Mouse (Mus musculus) kidney, postnatal 0 days (tissue): ENCODE results near the gene Gm20604. TPM values are rescaled to one million over a fixed set of nuclear protein-coding genes. Genes with fewer than 3 reads are reported as not detected.

Experiments used
- ATAC-seq: fragments of 200-750 bp; cut with Nextera tagmentation; replicated peaks from 2 replicates; pipeline ENCODE4 v1.8.0; 2017; ENCODE audit warnings: low read depth, moderate number of reproducible peaks, moderate TSS enrichment, moderate library complexity; ENCODE audit not compliant: low FRiP score
- DNase-seq: peaks from one replicate; pipeline ENCODE4 v3.0.0-alpha.2; 2016; ENCODE audit warnings: low spot score
- H3K27ac ChIP-seq: fragments of 300-500 bp; sonication (generic); 2 replicates; pipeline ENCODE4 v1.5.1; 2014; ENCODE audit warnings: mild to moderate bottlenecking
- H3K27me3 ChIP-seq: fragments of 300-500 bp; sonication (generic); 2 replicates; pipeline ENCODE4 v1.6.1; 2014; ENCODE audit warnings: low read length, mixed read lengths; ENCODE audit not compliant: insufficient read depth
- H3K36me3 ChIP-seq: fragments of 300-500 bp; sonication (generic); 2 replicates; pipeline ENCODE4 v1.6.1; 2014; ENCODE audit warnings: low read length, mixed read lengths; ENCODE audit not compliant: insufficient read depth
- H3K4me1 ChIP-seq: fragments of 300-500 bp; sonication (generic); replicated peaks from 2 replicates; pipeline ENCODE4 v1.6.1; 2014; ENCODE audit warnings: antibody characterized with exemption, low read length, mixed read lengths; ENCODE audit not compliant: insufficient read depth
- H3K4me2 ChIP-seq: fragments of 300-500 bp; sonication (generic); 2 replicates; pipeline ENCODE4 v1.6.1; 2014; ENCODE audit warnings: mild to moderate bottlenecking, low read length, moderate library complexity, mixed read lengths
- H3K4me3 ChIP-seq: fragments of 300-500 bp; sonication (generic); replicated peaks from 2 replicates; pipeline ENCODE4 v1.5.1; 2014; ENCODE audit warnings: low read depth, low read length
- H3K9ac ChIP-seq: fragments of 300-500 bp; sonication (generic); 2 replicates; pipeline ENCODE4 v1.6.1; 2014; ENCODE audit warnings: low read depth, low read length
- H3K9me3 ChIP-seq: fragments of 300-500 bp; sonication (generic); replicated peaks from 2 replicates; pipeline ENCODE4 v1.6.1; 2016; ENCODE audit warnings: low read length, inconsistent platforms, mixed read lengths
- CTCF ChIP-seq: IDR thresholded peaks from 2 replicates; pipeline ENCODE4 v1.5.1; 2016; ENCODE audit warnings: antibody characterized with exemption, low read depth, mild to moderate bottlenecking, moderate library complexity
- WGBS: fragments of 180-500 bp; shearing (Covaris S2); extraction: QIAGEN DNeasy Blood & Tissue Kit; methylation state at CpG from one replicate; pipeline ENCODE4 v1.1.7; 2014; 5-methylcytosine and 5-hydroxymethylcytosine counted together
- polyA plus RNA-seq: library from polyadenylated mRNA; unstranded; fragments of >200 nt; fragmentation: Nextera tagmentation; extraction: Ambion mirVana; gene quantifications from 2 replicates; pipeline ENCODE4 v1.2.1, GENCODE M21; 2015

Gm20604 gene
- polyA plus RNA-seq, 1 experiment from 2014 or later = 20.5 TPM

DNA sequence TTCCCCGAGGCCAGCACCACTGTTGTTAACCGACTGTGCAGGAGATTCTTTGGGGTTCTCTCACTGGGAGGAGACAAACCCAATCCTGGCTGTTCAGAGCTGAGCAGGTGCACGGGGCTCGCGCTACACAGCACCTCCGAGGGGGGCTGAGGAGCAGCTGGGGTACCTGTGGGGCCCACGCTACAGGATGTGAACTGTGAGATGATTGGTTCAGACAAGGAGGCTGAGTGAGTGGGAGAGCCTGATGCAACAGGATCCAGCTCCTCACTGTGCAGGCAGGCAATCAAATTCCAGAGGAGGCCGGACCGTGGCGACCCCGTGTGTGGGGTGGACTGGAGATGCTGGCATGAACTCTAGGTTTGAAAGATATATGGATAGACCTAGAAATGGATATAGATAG lies 36.0 kb downstream of the Gm20604 start:
- Histone ChIP-seq H3K4me2 (no peak overlapping the region), H3K27me3 (no peaks in the 10 kb centered on the region), H3K27ac (no peak overlapping the region), H3K4me3 (no peak overlapping the region), H3K9me3 (no peaks in the 10 kb centered on the region), H3K9ac (no peak overlapping the region), H3K4me1 (no peaks in the 10 kb centered on the region), H3K36me3 (no peaks in the 10 kb centered on the region)
- ATAC-seq (peak; percentile 83), DNase-seq (peak; percentile 77)
- TF ChIP-seq CTCF = no peak
- WGBS = 30% methylated on average over 11 of the region's 11 CpGs

DNA sequence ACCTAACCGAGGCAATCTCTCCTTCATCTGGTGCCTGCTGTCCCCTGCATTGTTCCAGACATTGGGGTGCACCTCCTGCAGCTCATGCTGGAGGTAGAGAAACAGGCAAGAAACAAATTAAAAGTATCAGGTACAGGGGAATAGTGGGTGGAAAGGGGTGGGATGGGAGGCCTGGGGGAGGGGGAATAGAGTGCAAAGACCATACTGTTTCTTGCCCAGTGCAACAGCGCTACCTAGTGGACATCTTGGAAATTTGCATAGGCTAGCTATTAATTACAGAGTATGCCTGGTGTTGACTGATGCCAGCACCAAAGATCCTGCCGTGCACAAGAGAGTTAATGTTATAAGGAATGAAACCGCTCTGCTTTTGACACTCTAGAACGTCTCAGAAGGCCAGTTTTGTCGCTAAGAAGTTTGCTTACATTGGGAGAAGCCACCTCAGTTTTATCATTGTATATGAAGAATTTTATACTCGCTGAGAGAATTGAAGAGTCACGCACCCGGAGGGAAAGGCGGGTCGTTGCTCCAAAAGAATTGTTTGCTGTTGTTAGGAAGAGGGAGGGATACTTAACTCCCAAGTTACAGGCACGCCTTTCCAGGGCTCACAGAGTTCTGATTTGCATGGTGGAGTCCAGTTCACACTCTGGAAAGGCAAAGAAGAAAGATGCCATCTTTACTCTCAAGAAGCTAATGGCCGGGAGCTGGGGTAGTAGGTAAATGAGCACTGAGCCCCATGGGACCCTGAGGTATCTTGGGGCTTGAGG lies 38.7 kb downstream of the Gm20604 start:
- TF ChIP-seq CTCF = peak; percentile 93
- H3K27ac ChIP-seq = no peak overlapping the region
- no peak overlapping the region for H3K4me3 ChIP-seq
- ATAC-seq = peak; percentile 34; the same call in 1 of the 2 replicates
- no peak overlapping the region for H3K9ac ChIP-seq
- 0 out of 2 replicates have a peak overlapping the region, but pooled peaks have one; percentile 23 for H3K4me2 ChIP-seq
- no peaks in the 10 kb centered on the region for H3K36me3 ChIP-seq
- 23% methylated on average over 13 of the region's 13 CpGs for WGBS
- H3K4me1 ChIP-seq = no peaks in the 10 kb centered on the region
- H3K27me3 ChIP-seq = no peaks in the 10 kb centered on the region
- H3K9me3 ChIP-seq = no peaks in the 10 kb centered on the region
- DNase-seq = peak; percentile 84

DNA sequence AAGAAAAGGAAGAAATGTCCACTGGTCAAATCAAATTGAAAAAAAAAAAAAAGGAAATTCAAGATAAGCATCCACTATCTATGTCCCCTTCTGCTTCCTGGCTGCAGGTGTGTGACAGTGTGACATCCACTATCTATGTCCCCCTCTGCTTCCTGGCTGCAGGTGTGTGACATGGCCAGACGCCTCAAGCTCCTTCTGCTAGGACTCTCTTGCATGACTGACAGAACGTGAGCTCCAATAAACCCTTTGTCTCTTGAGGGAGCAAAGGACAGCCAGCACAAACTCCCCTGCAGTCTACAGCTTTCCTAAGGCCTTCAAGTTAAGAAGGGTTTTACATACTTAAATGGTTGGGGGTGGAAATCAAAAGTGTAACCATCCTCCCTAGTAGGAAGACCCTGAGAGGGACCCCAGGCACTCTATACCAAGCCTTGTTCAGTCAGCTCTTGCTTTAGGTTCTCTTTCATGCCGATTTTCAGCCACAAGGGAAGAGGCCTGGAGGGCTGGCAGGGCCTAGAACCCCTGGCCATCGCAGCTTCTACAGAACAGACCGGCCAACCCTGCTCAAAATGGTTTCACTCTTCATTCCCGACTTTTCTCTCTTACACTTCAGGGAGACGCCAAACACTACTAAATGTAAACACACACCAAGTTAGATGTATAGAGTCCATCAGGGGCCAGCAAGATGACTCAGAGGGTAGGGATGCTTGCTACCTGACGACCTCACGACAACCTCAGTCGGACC lies 43.6 kb downstream of the Gm20604 start:
- H3K9me3 ChIP-seq = no peaks in the 10 kb centered on the region
- DNase-seq (no peak), ATAC-seq (no peak)
- H3K4me2 ChIP-seq = no peak overlapping the region
- H3K36me3 ChIP-seq = no peaks in the 10 kb centered on the region
- no peak overlapping the region for H3K27ac ChIP-seq
- H3K4me3 ChIP-seq = no peak overlapping the region
- no peaks in the 10 kb centered on the region for H3K4me1 ChIP-seq
- no peak for TF ChIP-seq CTCF
- no peaks in the 10 kb centered on the region for H3K27me3 ChIP-seq
- WGBS = 81% methylated on average over 10 of the region's 10 CpGs
- no peak overlapping the region for H3K9ac ChIP-seq

DNA sequence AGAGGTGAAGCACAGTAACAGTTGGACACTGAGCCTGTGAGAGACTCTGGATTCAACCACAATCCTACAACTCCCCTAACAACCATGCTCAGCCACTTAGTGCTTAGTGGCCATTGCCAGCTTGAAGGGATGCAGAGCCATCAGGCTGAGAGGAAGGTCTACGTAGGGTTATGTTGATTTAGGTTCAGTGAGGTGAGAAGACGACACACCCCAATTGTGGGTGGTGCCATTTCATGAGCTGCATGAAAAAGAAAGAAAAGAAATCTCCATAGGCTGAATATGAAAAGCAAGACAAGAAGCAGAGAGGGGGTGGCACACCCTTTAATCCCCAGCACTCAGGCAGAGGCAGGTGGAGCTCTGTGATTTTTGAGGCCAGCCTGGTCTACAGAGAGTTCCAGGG lies 44.4 kb downstream of the Gm20604 start:
- H3K4me3 ChIP-seq = no peak overlapping the region
- no peak overlapping the region for H3K27ac ChIP-seq
- H3K27me3 ChIP-seq = no peaks in the 10 kb centered on the region
- H3K36me3 ChIP-seq = no peaks in the 10 kb centered on the region
- H3K4me1 ChIP-seq = no peaks in the 10 kb centered on the region
- 49% methylated on average over 2 of the region's 2 CpGs for WGBS
- no peak overlapping the region for H3K4me2 ChIP-seq
- TF ChIP-seq CTCF = no peak
- no peak for ATAC-seq
- H3K9me3 ChIP-seq = no peaks in the 10 kb centered on the region
- no peak for DNase-seq
- no peak overlapping the region for H3K9ac ChIP-seq

DNA sequence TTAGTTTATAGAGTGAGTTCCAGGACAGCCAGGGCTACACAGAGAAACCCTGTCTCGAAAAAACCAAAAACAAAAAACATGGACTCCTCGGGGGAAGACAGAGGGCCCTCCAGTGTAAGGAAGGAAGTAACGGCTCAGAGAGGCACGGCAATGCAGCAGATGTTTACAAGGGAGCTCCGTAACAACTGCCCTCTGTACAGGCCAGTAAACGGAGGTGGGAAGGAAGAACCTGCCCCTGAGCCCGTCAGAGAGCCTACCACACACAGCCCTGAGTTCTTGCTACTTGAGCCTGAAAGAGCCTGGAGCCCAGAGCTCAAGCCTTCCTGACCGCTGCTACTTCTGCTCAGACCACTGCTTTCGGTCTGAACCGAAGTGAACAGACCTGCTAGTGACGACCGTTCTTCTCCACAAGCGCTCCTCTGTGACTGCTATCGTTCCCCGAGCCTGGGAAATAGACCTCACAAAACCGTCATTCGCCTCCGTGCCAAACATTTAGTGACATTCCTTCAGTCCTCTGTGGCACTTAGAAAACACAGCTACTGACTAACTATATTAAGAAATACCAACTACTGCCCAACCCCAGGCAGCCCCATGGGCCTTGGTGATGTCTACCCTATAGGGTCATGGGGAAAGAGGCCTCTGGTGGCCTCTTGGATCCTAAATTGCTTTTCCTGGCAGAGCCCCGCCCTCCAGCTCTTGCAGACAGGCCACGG lies 45.2 kb downstream of the Gm20604 start:
- Histone ChIP-seq H3K4me1 (no peaks in the 10 kb centered on the region), H3K36me3 (no peaks in the 10 kb centered on the region), H3K4me2 (no peak overlapping the region), H3K27ac (peak overlapping the region; percentile 19; the same call in 1 of the 2 replicates), H3K9me3 (no peaks in the 10 kb centered on the region), H3K9ac (no peak overlapping the region), H3K27me3 (no peaks in the 10 kb centered on the region), H3K4me3 (no peak overlapping the region)
- WGBS = 51% methylated on average over 20 of the region's 20 CpGs
- ATAC-seq (no peak), DNase-seq (no peak)
- TF ChIP-seq CTCF = no peak

DNA sequence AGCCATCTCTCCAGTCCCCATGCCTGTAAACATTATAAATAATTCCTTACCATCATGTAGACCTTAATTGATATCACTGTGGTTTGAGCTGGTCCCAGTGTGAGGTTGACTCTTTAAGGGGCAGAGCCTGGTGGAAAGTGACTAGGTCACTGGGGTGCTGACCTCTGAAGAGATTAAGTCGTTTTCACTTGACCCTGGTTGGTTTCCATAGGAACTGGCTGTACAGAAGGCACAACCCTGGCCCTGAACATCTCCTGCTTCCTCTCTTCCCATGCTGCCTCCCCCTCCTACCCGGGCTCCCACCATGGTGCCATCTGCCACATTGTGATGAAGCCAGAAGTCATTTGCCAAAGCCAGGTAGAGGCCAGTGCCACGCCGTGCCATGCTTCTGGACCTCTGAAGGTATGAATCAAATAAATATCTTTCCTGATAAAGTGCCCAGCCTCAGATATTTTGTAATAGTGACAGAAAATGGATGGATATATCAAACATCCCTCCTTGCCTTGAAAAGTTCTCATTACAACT lies 47.6 kb downstream of the Gm20604 start:
- no peak for TF ChIP-seq CTCF
- Histone ChIP-seq H3K4me3 (no peak overlapping the region), H3K9ac (no peak overlapping the region), H3K4me1 (no peaks in the 10 kb centered on the region), H3K36me3 (no peaks in the 10 kb centered on the region), H3K27me3 (no peaks in the 10 kb centered on the region), H3K27ac (no peak overlapping the region), H3K4me2 (no peak overlapping the region), H3K9me3 (no peaks in the 10 kb centered on the region)
- DNase-seq (no peak), ATAC-seq (no peak)
- WGBS = 63% methylated on average over 4 of the region's 4 CpGs
